Mouse (Mus musculus) adrenal gland, adult (tissue): ENCODE measurements around the gene Gm14862.

ENCODE experiments used
- DNase-seq, 2 experiments: peaks; one replicate each; pipeline ENCODE4 v3.0.0; 2022 to 2023; ENCODE audit warnings: low spot score in 1 of 2; ENCODE audit not compliant: inconsistent age in 2 of 2

Gene Gm14862

DNA sequence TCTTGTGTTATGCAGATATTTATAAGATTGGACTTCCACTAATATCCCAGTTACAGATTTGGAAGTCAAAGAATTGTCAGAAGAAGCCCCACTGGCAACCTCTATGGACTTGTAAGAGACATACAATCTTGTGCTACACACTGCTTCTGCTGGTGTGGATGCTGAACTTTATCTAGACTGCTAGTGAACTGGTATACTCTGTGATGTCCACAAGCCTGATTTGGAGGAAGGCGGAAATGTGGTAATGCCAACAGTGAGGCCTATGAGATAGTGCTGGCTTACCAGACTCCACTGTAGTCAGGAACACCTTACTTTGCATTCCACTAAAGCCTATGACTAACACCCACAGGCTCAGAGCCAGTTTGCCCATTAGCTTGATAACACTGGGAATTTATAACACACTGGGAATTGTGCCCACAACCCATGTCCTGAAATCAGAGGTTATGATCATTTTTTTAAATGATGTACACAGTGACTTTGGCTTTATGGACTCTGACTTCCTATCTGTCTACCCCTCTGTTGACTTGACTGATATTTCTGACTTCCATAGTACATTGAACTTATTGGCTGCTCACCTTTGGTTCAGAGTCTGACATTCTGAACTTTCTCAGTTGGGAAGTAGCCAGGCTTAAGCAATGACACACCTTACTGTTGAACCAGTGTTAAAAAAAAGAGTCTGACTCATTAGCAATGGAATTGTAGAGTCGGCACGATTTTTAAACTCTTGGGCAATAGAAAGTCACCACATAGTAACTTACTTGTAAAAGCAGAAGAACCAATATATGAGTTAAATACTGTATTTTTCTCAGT, 34.1 kb downstream of the Gm14862 start:
- DNase-seq: peak; percentile 39 to 70

DNA sequence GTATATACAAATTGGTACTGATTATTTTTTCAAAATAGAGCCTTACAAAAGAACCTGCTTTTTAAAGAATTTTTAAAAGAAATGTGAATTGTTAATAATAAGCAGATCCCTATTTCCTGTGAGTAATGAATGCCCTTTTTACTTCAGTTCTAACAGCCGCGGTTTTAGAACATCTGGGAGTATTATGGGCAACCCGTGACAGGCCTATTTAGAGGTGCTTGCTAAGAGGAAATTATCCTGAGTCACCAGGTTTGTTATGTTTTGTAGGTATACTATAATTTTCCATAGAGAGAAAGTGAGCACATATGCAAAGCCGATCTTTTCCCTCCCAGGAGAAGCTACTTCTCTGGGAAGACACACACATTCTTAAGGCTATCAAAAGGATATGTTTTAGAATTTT, 35.0 kb downstream of the Gm14862 start:
- no peak for DNase-seq

DNA sequence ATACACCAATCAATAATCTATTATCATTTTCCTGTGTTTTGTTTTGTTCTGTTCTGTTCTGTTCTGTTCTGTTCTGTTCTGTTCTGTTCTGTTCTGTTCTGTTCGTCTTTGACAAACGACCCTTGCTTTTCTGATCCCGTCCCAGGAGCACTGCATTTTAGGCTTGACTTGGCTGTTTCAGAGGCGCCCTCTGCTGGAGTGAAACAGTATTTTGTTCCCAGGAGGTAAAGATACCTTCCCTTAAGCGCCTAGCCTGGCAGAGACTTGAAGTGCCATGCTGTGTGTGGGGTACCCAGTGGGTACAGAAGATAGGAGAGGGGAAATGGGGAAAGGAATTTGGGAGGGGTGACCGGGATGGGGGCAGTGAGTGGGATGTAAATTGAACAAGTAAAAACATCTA, 35.5 kb downstream of the Gm14862 start:
- peak; percentile 57 to 69 for DNase-seq

DNA sequence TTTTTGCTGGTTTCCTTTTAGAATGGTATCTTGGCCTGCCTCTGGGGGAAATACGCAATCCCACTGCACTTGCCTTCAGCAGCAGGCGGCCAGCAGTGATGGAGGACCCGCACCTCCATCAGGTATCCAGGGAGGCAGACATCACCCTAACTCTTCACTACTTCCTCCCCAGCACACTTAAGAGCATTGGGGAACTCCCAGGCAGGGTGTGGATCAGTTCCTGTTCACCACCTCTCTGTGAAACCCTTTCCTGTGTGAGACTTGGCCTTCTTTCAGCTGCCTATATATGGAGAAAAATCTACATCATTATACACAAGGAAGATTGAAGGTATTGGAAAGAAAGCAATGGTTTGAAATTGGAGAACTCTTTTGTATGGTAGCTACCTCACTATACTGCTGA, 37.1 kb downstream of the Gm14862 start:
- no peak for DNase-seq

DNA sequence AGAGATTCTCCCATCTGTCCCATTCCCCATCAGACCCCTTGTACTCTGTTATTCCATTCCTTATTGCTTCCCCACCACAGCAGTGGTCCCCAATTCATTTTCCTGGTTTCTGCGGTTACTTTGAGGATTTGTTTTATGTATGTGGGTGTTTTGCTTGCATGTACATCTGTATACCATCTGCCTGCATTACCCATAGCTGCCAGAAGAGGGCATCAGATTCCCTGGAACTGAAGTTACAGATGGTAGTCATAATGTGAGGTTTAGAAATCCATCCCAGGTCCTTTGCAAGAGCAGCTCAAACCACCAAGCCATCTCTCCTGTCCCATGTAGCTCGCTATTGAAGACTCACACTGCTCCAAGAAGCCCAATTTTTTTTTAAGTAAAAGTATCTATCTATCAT, 40.5 kb downstream of the Gm14862 start:
- DNase-seq: peak in 1 of 2 experiments; percentile 29

DNA sequence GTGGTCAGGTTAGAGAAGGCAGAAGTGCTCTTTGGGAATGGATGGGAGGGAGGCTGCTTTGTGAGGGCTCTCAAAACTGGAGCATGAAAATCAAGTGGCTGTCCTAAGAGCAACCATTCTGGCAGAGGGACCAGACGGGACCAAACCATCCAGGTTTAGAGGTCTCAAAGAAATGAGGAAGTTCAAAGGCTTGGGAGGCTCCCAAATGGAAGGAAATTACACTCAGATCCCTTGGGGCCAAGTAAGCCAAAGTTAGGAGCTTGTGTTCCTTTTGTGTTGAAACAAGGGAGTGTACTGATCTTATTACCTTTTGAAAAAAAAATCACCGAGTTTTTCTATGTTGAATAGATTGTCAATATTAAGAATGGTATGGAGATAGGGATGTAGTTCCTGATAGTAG, 51.6 kb downstream of the Gm14862 start:
- peak in 1 of 2 experiments; percentile 32 for DNase-seq

DNA sequence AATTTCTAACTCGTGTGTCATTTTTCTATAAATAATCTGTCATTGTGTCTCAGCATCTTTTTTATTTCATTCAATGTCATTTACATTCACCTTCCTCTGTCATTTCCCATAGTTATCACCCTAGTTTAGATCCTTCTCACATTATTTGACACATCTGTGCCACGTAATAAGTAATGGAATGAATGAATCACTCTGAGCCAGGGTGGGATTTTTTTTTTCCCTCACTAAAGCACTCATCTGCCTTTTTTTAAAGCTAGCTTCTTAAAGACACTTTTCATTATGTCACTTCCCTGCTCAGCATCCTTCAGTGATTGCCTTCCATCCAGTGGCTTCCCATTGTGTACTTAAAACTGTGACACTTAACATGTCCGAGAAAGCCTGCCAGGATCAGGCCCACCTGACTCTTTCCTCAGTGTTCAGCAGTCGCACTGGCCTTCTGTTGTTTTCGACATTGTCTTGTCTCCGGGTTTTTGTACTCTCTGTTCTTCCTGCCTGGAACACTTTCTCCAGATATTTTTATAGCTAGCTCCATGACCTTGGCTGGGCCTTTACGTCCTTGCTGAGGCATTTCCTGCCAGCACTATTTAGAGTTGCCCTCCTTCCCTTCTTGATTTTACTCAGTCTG, 53.8 kb downstream of the Gm14862 start:
- DNase-seq: peak; percentile 62 to 70

DNA sequence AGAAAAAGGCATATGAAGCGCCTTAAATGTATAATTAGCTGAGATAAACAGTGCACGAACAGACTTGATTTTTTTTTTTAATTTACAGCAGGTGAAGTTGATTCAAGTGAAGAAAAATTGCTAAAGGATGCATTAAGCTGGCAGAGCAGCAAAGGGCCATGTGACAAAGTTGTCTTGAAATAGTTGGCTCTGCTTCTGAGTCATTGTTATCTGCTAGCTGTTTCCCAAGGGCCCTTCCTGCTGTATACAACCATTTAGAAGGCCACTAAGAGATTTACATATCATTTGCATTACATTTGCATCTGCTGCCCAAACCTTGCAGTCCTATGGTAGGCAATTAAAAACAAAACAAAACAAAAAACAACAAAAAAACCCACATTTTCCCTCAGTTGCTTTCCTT, 54.7 kb downstream of the Gm14862 start:
- peak in 1 of 2 experiments; percentile 21 for DNase-seq
